Mouse (Mus musculus) hindbrain, embryonic 12.5 days (tissue): ENCODE measurements around the gene Utp11. TPM values are rescaled to one million over a fixed set of nuclear protein-coding genes. Genes with fewer than 3 reads are reported as not detected.
"Not testable (repeated sequence)": the region's sequence is repeated elsewhere in the genome, so short reads cannot be mapped to it uniquely, and the experiment has no call there.

Experiments
- ATAC-seq: fragments of 200-750 bp; cut with Nextera tagmentation; 2 replicates; pipeline ENCODE4 v1.8.0; 2017; ENCODE audit warnings: moderate TSS enrichment; ENCODE audit not compliant: low FRiP score
- H3K27ac ChIP-seq: fragments of 300-500 bp; sonication (generic); 2 replicates; pipeline ENCODE4 v1.5.1; 2016; ENCODE audit warnings: mild to moderate bottlenecking
- H3K27me3 ChIP-seq: fragments of 300-500 bp; sonication (generic); 2 replicates; pipeline ENCODE4 v1.6.1; 2016; ENCODE audit warnings: mild to moderate bottlenecking
- H3K36me3 ChIP-seq: fragments of 300-500 bp; sonication (generic); 2 replicates; pipeline ENCODE4 v1.6.1; 2016; ENCODE audit warnings: mild to moderate bottlenecking
- H3K4me1 ChIP-seq: fragments of 300-500 bp; sonication (generic); 2 replicates; pipeline ENCODE4 v1.6.1; 2016
- H3K4me2 ChIP-seq: fragments of 300-500 bp; sonication (generic); replicated peaks from 2 replicates; pipeline ENCODE4 v1.6.1; 2016; ENCODE audit warnings: mild to moderate bottlenecking
- H3K4me3 ChIP-seq: fragments of 300-500 bp; sonication (generic); 2 replicates; pipeline ENCODE4 v1.5.1; 2016; ENCODE audit warnings: mild to moderate bottlenecking
- H3K9ac ChIP-seq: fragments of 300-500 bp; sonication (generic); 2 replicates; pipeline ENCODE4 v1.6.1; 2016; ENCODE audit warnings: mild to moderate bottlenecking, moderate library complexity
- H3K9me3 ChIP-seq: fragments of 300-500 bp; sonication (generic); replicated peaks from 2 replicates; pipeline ENCODE4 v1.6.1; 2016; ENCODE audit warnings: mild to moderate bottlenecking
- WGBS: fragments of 180-500 bp; shearing (Covaris S2); methylation state at CpG from one replicate; pipeline ENCODE4 v1.1.7; 2016; 5-methylcytosine and 5-hydroxymethylcytosine counted together
- polyA plus RNA-seq: library from polyadenylated mRNA; unstranded; fragments of >200 nt; fragmentation: Nextera tagmentation; extraction: Ambion mirVana; gene quantifications from 2 replicates; pipeline ENCODE4 v1.2.1, GENCODE M21; 2016

Utp11 gene
- 60.7 and 68.8 TPM in 2 replicates for polyA plus RNA-seq

GRCm38 (mm10) chr4:124693135-124693894, at the start of gene Utp11:
Utp11 (minus strand) TSS chr4:124693600.
- peak within 1 kb of the TSS; percentile 66 for H3K4me2 ChIP-seq
- H3K4me1 ChIP-seq: peaks cover 14% of the 10 kb centered on the region
- H3K9me3 ChIP-seq: no peaks in the 10 kb centered on the region
- H3K36me3 ChIP-seq: no peaks in the 10 kb centered on the region
- ATAC-seq: peak; percentile 97
- H3K4me3 ChIP-seq: peak within 1 kb of the TSS; percentile 75
- H3K9ac ChIP-seq: peak within 1 kb of the TSS; percentile 84
- WGBS: under 1% methylated on average over 43 of the region's 43 CpGs
- no peak within 1 kb of the TSS; the same call in 1 of the 2 replicates for H3K27ac ChIP-seq
- H3K27me3 ChIP-seq: peaks cover 21% of the 10 kb centered on the region

GRCm38 (mm10) chr4:124742839-124743238, 49.4 kb upstream of the Utp11 start:
- Histone ChIP-seq H3K27me3 (no peaks in the 10 kb centered on the region), H3K4me3 (no peak overlapping the region), H3K9ac (no peak overlapping the region), H3K36me3 (peaks cover 6% of the 10 kb centered on the region; the same call in 1 of the 2 replicates), H3K4me1 (peaks cover 11% of the 10 kb centered on the region), H3K4me2 (no peak overlapping the region), H3K9me3 (no peaks in the 10 kb centered on the region), H3K27ac (no peak overlapping the region)
- no peak for ATAC-seq
- WGBS: 87% methylated on average over 11 of the region's 11 CpGs

GRCm38 (mm10) chr4:124741376-124742343, 48.3 kb upstream of the Utp11 start, which contains the start of gene Inpp5b:
Inpp5b (plus strand) TSS chr4:124741850.
- Histone ChIP-seq H3K27ac (no peak within 1 kb of the TSS), H3K36me3 (peaks cover 6% of the 10 kb centered on the region; the same call in 1 of the 2 replicates), H3K9me3 (no peaks in the 10 kb centered on the region), H3K4me2 (peak within 1 kb of the TSS; percentile 78), H3K27me3 (no peaks in the 10 kb centered on the region), H3K9ac (peak within 1 kb of the TSS; percentile 69), H3K4me3 (peak within 1 kb of the TSS; percentile 58), H3K4me1 (peaks cover 17% of the 10 kb centered on the region)
- 19% methylated on average over 25 of the region's 25 CpGs for WGBS
- peak; percentile 88 for ATAC-seq

- Histone ChIP-seq H3K9me3 (no peaks in the 10 kb centered on the region), H3K4me1 (peaks cover 17% of the 10 kb centered on the region), H3K9ac (no peak overlapping the region), H3K4me2 (no peak overlapping the region), H3K4me3 (no peak overlapping the region), H3K36me3 (peaks cover under 1% of the 10 kb centered on the region; the same call in 1 of the 2 replicates), H3K27me3 (no peaks in the 10 kb centered on the region), H3K27ac (no peak overlapping the region)
- 66% methylated on average over 1 of the region's 1 CpGs for WGBS
- ATAC-seq: no peak
Observed at GRCm38 (mm10) chr4:124738783-124739182, 45.4 kb upstream of the Utp11 start.

- no peak overlapping the region for H3K4me2 ChIP-seq
- H3K27me3 ChIP-seq: no peaks in the 10 kb centered on the region
- no peak for ATAC-seq
- no peak overlapping the region for H3K4me3 ChIP-seq
- H3K9ac ChIP-seq: no peak overlapping the region
- H3K4me1 ChIP-seq: peaks cover 17% of the 10 kb centered on the region
- H3K36me3 ChIP-seq: peaks cover 8% of the 10 kb centered on the region; the same call in 1 of the 2 replicates
- no peak overlapping the region for H3K27ac ChIP-seq
- H3K9me3 ChIP-seq: no peaks in the 10 kb centered on the region
- WGBS: 61% methylated on average over 4 of the region's 4 CpGs
Observed at GRCm38 (mm10) chr4:124738013-124738412, 44.6 kb upstream of the Utp11 start.

GRCm38 (mm10) chr4:124737486-124737885, 44.1 kb upstream of the Utp11 start:
- H3K27ac ChIP-seq: peak overlapping the region; percentile 57; the same call in 1 of the 2 replicates
- ATAC-seq: no peak
- 83% methylated on average over 5 of the region's 5 CpGs for WGBS

GRCm38 (mm10) chr4:124736952-124737351, 43.6 kb upstream of the Utp11 start:
- 81% methylated on average over 2 of the region's 2 CpGs for WGBS

More at GRCm38 (mm10) chr4:124737486-124737885, 44.1 kb upstream of the Utp11 start:
- no peak overlapping the region for H3K4me3 ChIP-seq
- peaks cover 17% of the 10 kb centered on the region for H3K4me1 ChIP-seq
- H3K9ac ChIP-seq: no peak overlapping the region
- H3K27me3 ChIP-seq: no peaks in the 10 kb centered on the region
- no peak overlapping the region for H3K4me2 ChIP-seq
- peaks cover 12% of the 10 kb centered on the region; the same call in 1 of the 2 replicates for H3K36me3 ChIP-seq
- H3K9me3 ChIP-seq: no peaks in the 10 kb centered on the region

GRCm38 (mm10) chr4:124726121-124726520, 32.7 kb upstream of the Utp11 start:
- Histone ChIP-seq H3K9ac (no peak overlapping the region), H3K9me3 (no peaks in the 10 kb centered on the region), H3K27ac (no peak overlapping the region), H3K4me2 (no peak overlapping the region), H3K27me3 (no peaks in the 10 kb centered on the region), H3K36me3 (peaks cover 96% of the 10 kb centered on the region), H3K4me1 (no peaks in the 10 kb centered on the region), H3K4me3 (no peak overlapping the region)
- WGBS: 85% methylated on average over 6 of the region's 6 CpGs
- ATAC-seq: no peak

More at GRCm38 (mm10) chr4:124736952-124737351, 43.6 kb upstream of the Utp11 start:
- no peak overlapping the region for H3K4me2 ChIP-seq
- peak overlapping the region; percentile 57; the same call in 1 of the 2 replicates for H3K27ac ChIP-seq
- ATAC-seq: no peak
- H3K9me3 ChIP-seq: no peaks in the 10 kb centered on the region
- H3K27me3 ChIP-seq: no peaks in the 10 kb centered on the region
- H3K9ac ChIP-seq: no peak overlapping the region
- peaks cover 12% of the 10 kb centered on the region for H3K4me1 ChIP-seq
- no peak overlapping the region for H3K4me3 ChIP-seq
- H3K36me3 ChIP-seq: peaks cover 16% of the 10 kb centered on the region; the same call in 1 of the 2 replicates

GRCm38 (mm10) chr4:124719101-124719500, 25.7 kb upstream of the Utp11 start:
- Histone ChIP-seq H3K36me3 (peaks cover 76% of the 10 kb centered on the region), H3K4me3 (no peak overlapping the region), H3K4me1 (peaks cover 18% of the 10 kb centered on the region), H3K4me2 (no peak overlapping the region), H3K9ac (no peak overlapping the region), H3K27me3 (no peaks in the 10 kb centered on the region), H3K9me3 (no peaks in the 10 kb centered on the region), H3K27ac (no peak overlapping the region)
- 95% methylated on average over 4 of the region's 4 CpGs for WGBS
- no peak for ATAC-seq

GRCm38 (mm10) chr4:124714545-124715481, 21.4 kb upstream of the Utp11 start, which contains the start of gene Sf3a3:
Sf3a3 (plus strand) TSS chr4:124714776.
- WGBS: under 1% methylated on average over 57 of the region's 57 CpGs
- Histone ChIP-seq H3K4me1 (peaks cover 24% of the 10 kb centered on the region), H3K4me2 (peak within 1 kb of the TSS; percentile 96), H3K9ac (peak within 1 kb of the TSS; percentile 93), H3K36me3 (peaks cover 36% of the 10 kb centered on the region), H3K27me3 (peaks cover 5% of the 10 kb centered on the region), H3K27ac (peak within 1 kb of the TSS; percentile 31; the same call in 1 of the 2 replicates), H3K4me3 (peak within 1 kb of the TSS; percentile 92), H3K9me3 (no peaks in the 10 kb centered on the region)
- ATAC-seq: peak; percentile 91

- H3K27me3 ChIP-seq: peaks cover 15% of the 10 kb centered on the region
- 72% methylated on average over 5 of the region's 5 CpGs for WGBS
Observed at GRCm38 (mm10) chr4:124713850-124714249, 20.4 kb upstream of the Utp11 start.

More at GRCm38 (mm10) chr4:124713850-124714249, 20.4 kb upstream of the Utp11 start:
- H3K27ac ChIP-seq, H3K9me3 ChIP-seq, H3K4me2 ChIP-seq, H3K4me3 ChIP-seq, H3K9ac ChIP-seq, ATAC-seq: not testable (repeated sequence)
- peaks cover 31% of the 10 kb centered on the region for H3K4me1 ChIP-seq
- peaks cover 26% of the 10 kb centered on the region for H3K36me3 ChIP-seq
